In genomic region chr10:19581844-19582582, GRCm38 (mm10) we compare ENCODE assay signal across 17 mouse cellular contexts. TPM values are rescaled to one million over a fixed set of nuclear protein-coding genes. Genes with fewer than 3 reads are reported as not detected.
A peak's percentile ranks its signal among the peaks of the same experiment; 100 is the strongest.
DNase-seq lines count a peak whose midpoint lies in the region; ATAC-seq and TF ChIP-seq lines count a peak whose summit lies in the region.
"Had no signal": no experiment of that assay in that cellular context is flagged by ENCODE, and none has a peak within 500 bp of the region (broad histone marks: within the 10 kb centered on the region; RNA-seq: fewer than 3 reads in every experiment).

No protein-coding gene starts in this region.

- H3K27me3 ChIP-seq in heart, adult 2 months (ENCODE audit: control insufficient read depth, insufficient read depth, low read length), result no peaks in the 10 kb centered on the region
- H3K27me3 ChIP-seq in heart, embryonic 11.5 days (ENCODE audit: control insufficient read depth, insufficient read depth, low read length), result no peaks in the 10 kb centered on the region
- no peaks in the 10 kb centered on the region for H3K27me3 ChIP-seq in intestine, embryonic 15.5 days (replicated peaks)
- H3K27me3 ChIP-seq: embryonic facial prominence, embryonic 15.5 days; neural tube, embryonic 13.5 days had no signal

- intact Hi-C loops in heart, adult 2 months (cut with DNase I), result loop anchor here (1.0 kb wide), 1 partner anchor 19 kb away; no protein-coding TSS in a partner anchor
- intact Hi-C loops in gastrocnemius, adult 2 months (cut with DNase I), result no loop called here

- ATAC-seq in heart, embryonic 11.5 days (replicated peaks; ENCODE audit: insufficient number of reproducible peaks, low FRiP score, low TSS enrichment), result no peak
- ATAC-seq in intestine, embryonic 15.5 days, result peak; percentile 79
- ATAC-seq in neutrophil, adult 5-6 weeks (ENCODE audit: extremely low read depth, insufficient number of reproducible peaks, low FRiP score, poor library complexity, severe bottlenecking), result peak; percentile 54

- H3K4me1 ChIP-seq in heart, adult 2 months (ENCODE audit: control insufficient read depth, insufficient read depth, low read length), result peaks cover 8% of the 10 kb centered on the region
- H3K4me1 ChIP-seq in heart, embryonic 11.5 days (ENCODE audit: control insufficient read depth, insufficient read depth, low read length), result 0 out of 2 replicates have a peak, but pooled peaks cover 3% of the 10 kb centered on the region
- H3K4me1 ChIP-seq in intestine, embryonic 15.5 days (replicated peaks), result 0 out of 2 replicates have a peak, but pooled peaks cover 5% of the 10 kb centered on the region
- H3K4me1 ChIP-seq: neural tube, embryonic 13.5 days had no signal

- H3K36me3 ChIP-seq in heart, adult 2 months (ENCODE audit: control insufficient read depth, insufficient read depth, low read length), result peaks cover 8% of the 10 kb centered on the region
- H3K36me3 ChIP-seq in heart, embryonic 11.5 days (ENCODE audit: control insufficient read depth, insufficient read depth, low read length), result no peaks in the 10 kb centered on the region
- H3K36me3 ChIP-seq in intestine, embryonic 15.5 days, result no peaks in the 10 kb centered on the region
- H3K36me3 ChIP-seq: embryonic facial prominence, embryonic 15.5 days; neural tube, embryonic 13.5 days had no signal

- no peak overlapping the region for H3K9ac ChIP-seq in heart, adult 2 months (ENCODE audit: low read depth, low read length)
- no peak overlapping the region for H3K9ac ChIP-seq in heart, embryonic 11.5 days (ENCODE audit: low read depth, low read length)
- no peak overlapping the region for H3K9ac ChIP-seq in intestine, embryonic 15.5 days
- H3K9ac ChIP-seq: embryonic facial prominence, embryonic 15.5 days; neural tube, embryonic 13.5 days had no signal

- 0 out of 2 replicates have a peak, but pooled peaks have one; percentile 36 for TF ChIP-seq EP300 in heart, adult 2 months (IDR thresholded peaks at IDR 0.05; ENCODE audit: insufficient read depth, low read depth, low read length)

- no peak overlapping the region for H3K4me3 ChIP-seq in heart, adult 2 months
- H3K4me3 ChIP-seq in heart, embryonic 11.5 days (ENCODE audit: low read depth, low read length), result no peak overlapping the region
- H3K4me3 ChIP-seq in intestine, embryonic 15.5 days (replicated peaks), result no peak overlapping the region
- no peak overlapping the region for H3K4me3 ChIP-seq in gastrocnemius, adult 2 months
- H3K4me3 ChIP-seq: embryonic facial prominence, embryonic 15.5 days; neural tube, embryonic 13.5 days had no signal

- no peaks in the 10 kb centered on the region for H3K9me3 ChIP-seq in heart, embryonic 11.5 days (replicated peaks; ENCODE audit: control insufficient read depth, low read length)
- H3K9me3 ChIP-seq in intestine, embryonic 15.5 days, result no peaks in the 10 kb centered on the region
- H3K9me3 ChIP-seq: embryonic facial prominence, embryonic 15.5 days; neural tube, embryonic 13.5 days had no signal

- no peak overlapping the region for H3K4me2 ChIP-seq in heart, embryonic 11.5 days
- H3K4me2 ChIP-seq in intestine, embryonic 15.5 days (replicated peaks), result no peak overlapping the region
- H3K4me2 ChIP-seq: embryonic facial prominence, embryonic 15.5 days; midbrain, embryonic 11.5 days; neural tube, embryonic 13.5 days had no signal

- no peak for TF ChIP-seq POLR2A in heart, adult 2 months (IDR thresholded peaks at IDR 0.05; ENCODE audit: insufficient read depth, low read depth, low read length)

- no peaks in the 10 kb centered on the region for H3K79me2 ChIP-seq in heart, adult 2 months (replicated peaks; ENCODE audit: control insufficient read depth, insufficient read depth, low read length)

- WGBS in heart, adult 2 months, result 44% methylated on average over 9 of the region's 9 CpGs
- WGBS in heart, embryonic 11.5 days (ENCODE audit: insufficient replicate concordance), result 66% methylated on average over 9 of the region's 9 CpGs
- WGBS in intestine, embryonic 15.5 days, result 55% methylated on average over 9 of the region's 9 CpGs

- peak in 1 of 2 experiments; percentile 50 for DNase-seq in heart, adult 2 months
- DNase-seq in CD4-positive, CD25-positive, alpha-beta regulatory T cell, adult 2 months (ENCODE audit: low read depth, low spot score), result peak; percentile 85
- DNase-seq in adrenal gland, postnatal 10 days, result no peak
- DNase-seq in layer of hippocampus, adult 9-11 months, result no peak
- DNase-seq in gastrocnemius, adult 2 months, result no peak
- DNase-seq: cerebellum, adult 11 months; heart, postnatal 10 days; right cerebral cortex, postnatal 25 days had no signal

- H3K27ac ChIP-seq in heart, adult 2 months, result no peak overlapping the region; the same call in none of the 2 replicates
- H3K27ac ChIP-seq in heart, embryonic 11.5 days (ENCODE audit: low read depth, low read length), result no peak overlapping the region
- no peak overlapping the region for H3K27ac ChIP-seq in intestine, embryonic 15.5 days
- no peak overlapping the region for H3K27ac ChIP-seq in gastrocnemius, adult 2 months
- H3K27ac ChIP-seq: embryonic facial prominence, embryonic 15.5 days; kidney, postnatal 0 days; neural tube, embryonic 13.5 days had no signal

- TF ChIP-seq CTCF in heart, adult 2 months (IDR thresholded peaks at IDR 0.05), result no peak
- no peak for TF ChIP-seq CTCF in gastrocnemius, adult 2 months (IDR thresholded peaks at IDR 0.05)

RNA-seq across cellular contexts. Expression of gene Ifngr1, which starts 9.7 kb away (rescaled TPM):
- total RNA-seq in heart, adult 2 months (2021), result 10 to 100 TPM; 48.2 to 51.2 TPM
- polyA plus RNA-seq in heart, adult 2 months (2012; rRNA removed), result 27.2 and 40.3 TPM in 2 replicates
- polyA plus RNA-seq in heart, embryonic 11.5 days (2014; fragmentation: Nextera tagmentation; extraction: Ambion mirVana), result 35.0 and 35.7 TPM in 2 replicates
- polyA plus RNA-seq in intestine, embryonic 15.5 days (2015; fragmentation: Nextera tagmentation; extraction: Ambion mirVana), result 92.1 and 95.8 TPM in 2 replicates
- total RNA-seq in neutrophil, adult 5-6 weeks (2017), result 226 and 254 TPM in 2 replicates
- 10 to 100 TPM; 60.2 to 87.8 TPM for total RNA-seq in adrenal gland, postnatal 10 days (2021)
- total RNA-seq in gastrocnemius, adult 2 months (2021), result 10 to 100 TPM; 25.4 to 31.8 TPM

RNA-seq across cellular contexts. Expression of gene Il22ra2, which starts 39.8 kb away (rescaled TPM):
- not detected for total RNA-seq in heart, adult 2 months (2021)
- not detected in 2 replicates for polyA plus RNA-seq in heart, adult 2 months (2012; rRNA removed)
- not detected in 2 replicates for polyA plus RNA-seq in heart, embryonic 11.5 days (2014; fragmentation: Nextera tagmentation; extraction: Ambion mirVana)
- not detected in 2 replicates for polyA plus RNA-seq in intestine, embryonic 15.5 days (2015; fragmentation: Nextera tagmentation; extraction: Ambion mirVana)
- 0.47 and 1.1 TPM in 2 replicates for total RNA-seq in neutrophil, adult 5-6 weeks (2017)
- total RNA-seq in adrenal gland, postnatal 10 days (2021), result under 1 TPM; 0.18 to 0.48 TPM
- total RNA-seq in gastrocnemius, adult 2 months (2021), result not detected
- total RNA-seq: heart, postnatal 10 days; left cerebral cortex, postnatal 36 days had no signal
- polyA plus RNA-seq: frontal cortex, adult 2 months; kidney, postnatal 0 days; midbrain, embryonic 11.5 days; neural tube, embryonic 13.5 days had no signal
